Mouse (Mus musculus) ovary, adult 18-20 months (tissue): ENCODE measurements around the gene Stra6.

ENCODE experiments used
- DNase-seq: peaks from one replicate; pipeline ENCODE4 v3.0.0; 2022; ENCODE audit warnings: low spot score, mixed read lengths

The Stra6 gene

DNA sequence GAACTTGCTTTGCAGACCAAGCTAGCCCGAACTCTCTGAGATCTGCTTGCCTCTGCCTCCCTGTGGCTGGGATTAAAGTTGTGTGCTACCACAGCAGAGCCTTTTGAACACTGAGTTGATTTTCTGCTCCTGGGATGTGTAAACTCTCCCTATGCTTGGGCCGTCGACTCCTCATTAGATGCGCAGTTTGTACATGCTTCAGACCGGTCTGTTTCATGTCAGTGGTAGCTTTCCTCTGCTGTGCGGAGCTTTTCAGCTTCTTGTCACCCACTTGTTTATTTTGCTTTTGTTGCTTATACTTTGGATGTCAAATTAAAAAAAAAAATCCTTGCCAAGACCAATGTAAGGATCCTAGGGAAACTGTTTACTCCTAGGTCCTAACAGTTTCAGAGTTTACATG is 32.4 kb downstream of the Stra6 start:
- DNase-seq = no peak

DNA sequence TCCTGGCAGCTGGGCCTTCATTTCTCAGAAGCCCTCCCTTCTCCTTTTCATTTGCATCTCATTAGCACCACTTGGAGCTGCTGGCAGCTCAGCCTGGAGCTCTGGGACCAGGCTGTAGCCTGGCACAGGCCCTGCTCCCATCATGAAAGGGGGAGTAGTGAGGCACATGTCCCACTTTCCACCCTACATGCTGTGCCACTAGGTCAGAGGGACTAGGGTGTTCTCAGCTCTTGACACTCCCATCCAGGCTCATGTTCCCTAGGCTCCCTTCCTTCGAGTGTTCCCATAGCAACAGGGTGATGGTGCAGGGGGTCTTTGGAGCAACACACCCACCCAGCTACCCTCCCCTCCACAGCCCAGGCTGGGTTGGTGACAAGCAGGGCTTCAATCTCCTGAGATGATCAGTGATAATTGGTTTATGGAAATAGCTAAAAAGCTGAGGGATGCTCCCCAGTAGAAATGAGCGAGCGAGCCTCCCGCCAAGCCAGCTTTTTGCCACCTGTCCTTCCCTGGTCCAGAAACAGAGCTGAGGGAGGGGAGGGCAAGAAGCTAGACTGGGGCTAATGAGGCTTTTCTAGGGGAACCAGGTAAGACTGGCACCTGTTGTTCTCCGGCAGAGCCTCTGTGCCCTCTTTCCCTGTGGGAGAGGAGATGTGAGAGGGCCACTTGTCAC is 33.2 kb downstream of the Stra6 start:
- DNase-seq = no peak

DNA sequence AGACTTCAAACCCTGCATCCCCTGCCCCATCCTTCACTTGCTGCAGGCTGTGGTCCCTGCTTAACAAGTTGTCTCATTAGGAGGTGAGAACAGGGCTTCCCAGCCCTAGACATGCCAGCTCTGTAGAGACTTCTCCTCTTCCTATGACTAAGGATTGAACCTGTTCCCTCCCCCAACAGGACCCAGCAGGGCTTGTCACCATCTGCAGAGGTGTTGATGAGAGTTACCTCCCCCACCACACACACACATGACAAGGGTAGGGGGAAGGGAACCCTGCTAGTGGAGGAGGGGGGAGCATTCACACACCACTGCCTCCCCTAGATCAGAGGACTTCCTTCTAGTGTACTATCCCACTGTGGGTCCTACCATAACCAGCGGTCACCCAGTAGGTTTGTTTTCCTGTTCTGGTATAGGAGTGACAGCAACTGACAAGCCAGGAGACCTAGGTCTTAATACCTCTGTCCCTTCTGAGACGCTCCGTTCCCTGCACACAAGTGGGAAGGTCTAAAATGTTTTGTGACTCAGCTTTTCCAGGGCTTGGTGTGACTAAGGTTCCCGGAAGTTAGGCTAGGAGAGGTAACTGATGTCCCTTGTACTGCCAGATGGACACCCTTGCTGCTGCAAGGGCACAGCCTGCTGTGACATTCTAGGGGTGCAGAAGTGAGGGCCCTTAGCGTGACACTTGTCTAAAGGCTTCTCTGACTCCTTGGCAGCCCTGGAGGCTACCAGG is 36.4 kb downstream of the Stra6 start:
- DNase-seq = no peak

DNA sequence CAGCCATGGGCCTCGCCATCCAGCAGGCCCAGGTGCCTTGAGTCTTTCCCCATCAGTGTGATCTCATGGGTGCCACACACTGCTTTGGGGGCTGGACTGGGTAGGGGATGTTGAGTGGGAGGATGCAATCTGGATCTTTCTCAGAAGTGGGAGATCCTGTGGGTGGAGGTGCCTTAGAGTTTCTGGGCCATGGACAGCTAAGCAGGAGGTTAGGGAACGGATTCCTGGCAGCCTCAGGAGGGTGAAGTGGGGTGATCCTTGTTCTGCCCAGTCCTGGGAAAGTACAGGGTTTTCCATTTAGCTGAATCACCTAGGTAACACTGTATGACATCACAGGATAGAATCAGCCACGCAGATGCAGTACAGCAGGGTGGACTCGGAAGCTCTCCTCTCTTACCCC is 38.4 kb downstream of the Stra6 start:
- no peak for DNase-seq

DNA sequence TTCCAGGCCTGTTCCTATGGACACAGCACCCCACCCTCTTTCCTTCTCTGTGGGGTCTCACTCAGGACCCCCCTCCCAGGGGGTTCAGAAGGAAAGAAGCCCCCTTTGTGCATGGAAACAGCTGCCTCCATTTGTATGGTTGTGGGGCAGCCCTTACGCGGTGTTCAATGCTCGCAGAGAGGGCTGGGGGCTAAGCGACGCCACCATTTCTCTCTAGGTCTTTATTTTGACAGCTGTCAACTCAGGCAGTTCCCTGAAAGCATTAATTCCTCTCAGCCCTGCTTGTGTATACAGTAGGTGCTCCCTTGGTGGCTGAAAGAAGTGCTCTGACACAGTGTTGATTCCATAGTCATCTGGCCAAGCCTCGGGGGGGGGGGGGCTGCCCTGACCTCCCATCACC is 40.1 kb downstream of the Stra6 start:
- no peak for DNase-seq

DNA sequence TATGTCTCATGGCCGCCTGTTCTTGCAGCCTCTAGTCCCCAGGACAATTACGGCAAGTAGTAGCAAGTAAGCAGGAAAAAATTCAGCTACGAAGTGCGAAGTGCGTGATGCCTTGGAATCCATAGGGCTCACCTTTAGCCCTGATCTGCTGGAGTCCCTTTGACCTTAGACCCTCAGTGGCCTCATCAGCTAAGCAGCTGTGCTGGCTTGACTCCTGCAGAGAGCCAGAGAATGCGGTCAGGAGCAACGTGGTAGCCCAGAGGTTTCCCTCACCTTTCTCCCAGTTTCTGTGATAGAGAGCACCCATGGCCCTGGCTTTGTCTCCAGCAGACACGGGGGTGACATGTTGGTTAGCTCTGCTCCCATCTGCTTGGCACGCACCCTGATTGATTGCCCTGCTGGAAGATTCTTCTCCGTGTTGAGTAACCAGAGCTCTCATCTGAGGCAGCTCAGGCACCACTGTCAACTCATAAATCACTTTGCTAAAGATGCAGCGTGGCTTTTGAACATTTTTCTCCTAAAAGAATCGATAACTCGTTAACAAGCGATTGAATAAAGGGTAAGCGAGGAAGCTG is 42.1 kb downstream of the Stra6 start:
- no peak for DNase-seq

DNA sequence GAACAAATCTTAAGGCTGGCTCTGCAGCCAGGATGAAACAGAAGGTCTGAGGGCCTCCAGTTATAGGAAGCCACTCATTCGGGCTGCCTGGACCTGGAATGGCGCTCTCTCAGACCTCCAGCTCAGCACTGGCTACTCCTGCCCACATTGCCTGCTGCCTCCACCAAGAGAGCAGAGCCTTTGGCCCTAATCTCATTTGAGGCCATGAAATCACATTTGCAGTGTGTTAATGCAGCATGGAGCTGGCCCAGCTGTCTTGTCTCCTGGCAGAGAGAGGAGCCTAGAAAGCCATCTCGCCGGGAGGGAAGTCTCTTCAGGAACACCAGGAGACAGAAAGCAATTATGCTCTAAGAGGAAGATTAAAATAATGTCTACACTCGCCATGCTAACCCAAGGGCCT is 43.9 kb downstream of the Stra6 start:
- no peak for DNase-seq

DNA sequence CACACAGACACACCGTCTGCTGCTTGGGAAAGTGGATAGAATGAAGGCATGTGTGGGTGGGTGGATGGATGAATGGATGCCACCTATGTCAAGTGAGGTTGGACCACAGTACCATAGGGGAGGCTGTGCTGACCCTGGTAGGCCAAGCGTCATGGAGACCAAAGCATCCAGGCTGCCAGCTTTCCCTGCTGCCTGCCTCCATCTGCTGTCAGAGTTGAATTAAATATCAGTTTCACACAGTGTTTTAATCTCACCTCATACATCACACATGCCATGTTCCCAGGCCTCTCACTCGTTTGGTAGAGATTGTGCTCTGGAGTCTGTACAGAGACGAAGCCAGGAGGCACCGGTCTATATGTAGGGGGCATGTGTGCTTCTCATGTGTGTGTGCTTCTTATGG is 47.2 kb downstream of the Stra6 start:
- DNase-seq = no peak

DNA sequence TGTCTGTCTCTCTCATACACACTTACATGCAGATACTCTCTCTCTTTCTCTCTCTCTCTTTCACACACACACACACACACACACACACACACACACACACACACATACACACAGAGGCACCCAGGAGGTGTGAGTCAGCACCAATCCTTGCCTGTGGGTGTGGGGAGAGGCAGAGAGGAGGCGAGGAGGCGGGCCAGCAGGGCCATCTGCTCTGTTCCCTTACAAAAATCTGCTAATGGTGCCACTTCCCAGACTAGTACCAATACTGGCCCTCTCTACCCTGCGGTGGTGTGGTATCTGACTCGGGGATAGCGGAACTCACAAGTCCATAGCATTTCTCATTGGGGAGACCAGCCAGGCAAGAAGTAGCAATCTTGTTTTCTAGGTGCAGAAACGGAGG is 47.8 kb downstream of the Stra6 start:
- no peak for DNase-seq

DNA sequence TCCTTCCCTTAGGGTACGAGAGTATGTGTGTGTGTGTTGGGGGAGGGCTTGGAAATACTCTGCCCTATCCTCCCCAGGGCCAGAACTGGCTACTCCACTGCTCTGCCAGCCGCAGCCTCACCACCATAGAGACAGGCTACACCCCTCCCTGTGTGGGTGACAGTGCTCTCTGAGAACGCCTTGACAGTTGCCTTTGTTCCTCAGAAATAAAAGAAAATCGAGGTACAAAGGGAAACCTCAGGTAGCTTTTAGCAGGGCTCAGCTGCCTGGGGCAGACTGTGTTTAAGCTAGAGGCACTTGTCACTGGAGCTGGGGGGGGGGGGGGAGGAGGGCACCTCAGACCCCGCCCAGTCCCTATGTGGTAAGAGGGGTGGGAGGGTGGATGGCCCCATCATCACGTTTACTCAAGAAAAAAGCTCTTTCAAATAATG is 48.7 kb downstream of the Stra6 start:
- DNase-seq = no peak

DNA sequence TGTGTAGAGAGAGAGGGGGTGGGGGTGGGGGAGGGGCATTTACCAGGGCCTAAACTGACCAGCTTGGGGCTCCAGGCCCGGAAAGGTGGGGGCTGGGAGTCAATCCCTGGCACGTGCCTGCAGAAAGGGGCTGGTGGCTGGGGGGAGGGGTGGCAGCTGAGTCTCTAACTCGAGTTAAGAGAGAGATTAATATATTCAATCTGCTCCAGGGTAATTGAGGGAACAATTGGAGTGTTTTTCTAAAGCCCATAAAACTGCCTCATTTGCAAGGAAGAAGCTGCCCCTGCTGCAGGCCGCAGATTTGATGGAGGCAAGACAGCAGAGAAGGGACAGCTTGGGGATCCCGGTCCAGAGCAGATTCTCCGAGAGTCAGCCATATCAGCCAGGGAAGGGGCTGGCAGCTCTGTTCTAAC is 49.3 kb downstream of the Stra6 start:
- DNase-seq = no peak

DNA sequence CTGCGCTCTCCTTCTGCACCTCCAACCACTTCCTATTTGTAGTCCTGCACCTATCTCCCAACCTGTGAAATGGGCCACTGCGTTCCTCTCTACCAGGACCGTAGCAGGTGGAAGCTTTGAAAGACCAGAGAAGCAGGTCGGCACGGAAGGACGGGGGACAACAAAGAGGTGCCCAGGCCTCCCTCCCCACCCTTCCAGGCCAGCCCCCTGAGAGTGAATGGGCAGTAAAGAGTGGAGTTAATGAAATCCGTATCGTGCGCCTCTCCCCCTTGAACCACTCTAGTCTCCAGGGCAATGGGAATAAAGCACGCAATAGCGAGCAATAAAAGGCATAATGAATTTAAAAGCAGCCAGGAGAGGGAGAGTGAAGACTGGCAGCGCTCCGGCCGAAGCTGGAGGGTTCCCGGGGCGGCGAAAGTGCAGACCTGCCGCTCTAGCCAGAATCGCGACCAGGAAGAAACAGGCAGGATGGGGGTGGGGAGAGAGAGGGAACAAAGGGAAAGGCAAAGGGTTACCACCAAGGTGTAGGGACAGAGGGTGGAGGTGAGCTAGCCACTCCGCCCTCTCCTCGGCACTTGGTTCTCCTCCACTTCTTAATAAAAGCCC is 49.8 kb downstream of the Stra6 start:
- DNase-seq = no peak

DNA sequence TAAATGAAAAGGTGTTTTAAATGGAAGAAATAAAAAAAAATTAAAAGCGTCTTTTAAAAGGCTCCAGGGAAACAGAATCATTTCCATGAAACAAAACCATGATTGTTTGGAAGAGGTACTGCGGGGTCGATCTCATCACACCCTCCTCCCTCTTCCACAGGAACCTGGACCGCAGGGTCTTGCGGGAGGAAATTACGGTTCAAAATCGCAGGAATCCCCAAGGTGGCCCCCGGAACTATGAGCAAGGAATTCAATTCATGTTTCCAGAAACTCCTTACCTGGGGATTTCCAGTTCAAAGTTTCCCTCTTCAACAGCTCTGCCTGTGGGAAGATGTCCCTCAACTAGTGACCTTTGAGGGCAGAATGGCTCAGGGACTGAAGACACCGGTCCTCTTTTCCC is 50.4 kb downstream of the Stra6 start:
- no peak for DNase-seq

DNA sequence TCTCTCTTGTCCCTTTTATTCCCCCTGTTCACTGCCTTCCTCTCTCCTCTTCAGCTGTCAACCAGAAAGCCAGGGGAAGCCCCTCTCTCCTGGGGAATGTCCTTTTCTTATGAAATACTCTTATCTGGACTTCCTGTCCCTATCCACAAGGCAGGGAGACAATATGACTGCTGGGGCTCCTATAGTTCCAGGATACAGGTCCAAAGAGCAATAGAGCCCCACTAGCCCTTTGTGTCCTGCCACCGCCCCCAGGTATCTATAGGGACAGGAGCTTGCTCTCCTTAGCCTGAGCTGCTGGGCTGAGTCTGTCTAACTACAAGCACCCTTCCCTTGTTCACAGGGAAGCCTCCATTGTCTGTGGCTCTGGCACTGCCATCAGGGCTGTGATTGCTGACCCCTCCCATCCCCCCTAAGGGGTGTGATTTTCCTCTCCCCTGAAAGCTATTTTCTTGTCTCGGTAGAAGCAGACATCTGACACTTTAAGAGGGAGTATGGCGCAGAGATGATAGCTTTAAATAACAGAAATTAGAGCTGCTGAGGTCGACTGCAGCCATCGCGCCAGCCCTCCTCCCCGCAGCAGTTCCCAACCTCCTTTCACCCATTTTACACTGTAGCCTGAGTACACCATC is 51.8 kb downstream of the Stra6 start:
- no peak for DNase-seq

DNA sequence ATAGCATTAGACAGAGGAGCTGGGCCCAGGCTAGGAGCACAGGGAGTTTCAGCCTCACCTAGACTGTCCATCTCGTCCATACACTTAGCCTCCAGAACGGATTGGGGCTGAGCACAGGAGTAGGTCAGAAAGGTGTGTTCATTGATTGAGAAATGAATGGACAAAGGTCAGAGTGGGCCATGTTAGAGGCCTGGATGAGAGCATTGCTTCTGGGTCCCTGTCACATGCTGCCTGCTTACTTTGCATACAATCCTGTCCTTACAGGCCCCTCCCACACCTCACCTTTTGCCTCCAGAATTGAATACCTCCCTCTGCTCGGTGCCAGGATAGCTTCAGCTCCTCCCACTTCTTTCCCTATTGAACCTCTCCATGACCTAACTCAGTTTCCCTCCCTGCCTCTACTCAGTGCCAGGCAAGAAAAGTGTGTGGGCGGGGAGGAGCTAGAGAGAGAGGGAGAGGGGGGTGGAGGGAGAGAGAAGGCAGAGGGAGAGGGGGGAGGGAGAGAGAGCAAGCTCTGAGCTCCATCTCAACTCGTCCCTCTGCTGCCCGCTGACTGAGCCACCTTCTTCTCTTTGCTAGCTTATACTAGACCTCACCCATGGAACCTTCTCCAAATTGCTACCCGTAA is 52.5 kb downstream of the Stra6 start:
- no peak for DNase-seq

DNA sequence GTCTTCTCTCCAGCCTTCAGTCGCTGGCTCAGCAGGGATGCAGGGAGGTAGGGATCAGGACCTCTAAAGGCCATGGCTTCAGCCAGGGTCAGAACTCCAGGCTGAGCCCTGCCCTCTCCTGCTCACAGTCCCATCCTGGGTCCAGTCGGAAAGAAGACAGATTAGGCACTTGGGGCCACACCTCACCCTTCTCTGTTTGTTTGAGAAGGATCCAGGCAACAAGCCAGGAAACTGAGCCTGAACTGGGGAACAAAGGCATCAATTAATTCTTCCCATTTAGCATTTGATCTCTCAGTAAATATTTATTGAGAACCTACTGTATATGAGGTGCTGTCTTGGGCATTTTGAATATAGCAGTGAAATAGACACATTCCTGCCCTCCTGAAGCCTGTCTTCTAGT is 55.1 kb downstream of the Stra6 start, which contains the start of gene Ccdc33:
TSS of gene Ccdc33 (minus strand) at position 153 of the 400 bp plus-strand sequence.
- DNase-seq = no peak

DNA sequence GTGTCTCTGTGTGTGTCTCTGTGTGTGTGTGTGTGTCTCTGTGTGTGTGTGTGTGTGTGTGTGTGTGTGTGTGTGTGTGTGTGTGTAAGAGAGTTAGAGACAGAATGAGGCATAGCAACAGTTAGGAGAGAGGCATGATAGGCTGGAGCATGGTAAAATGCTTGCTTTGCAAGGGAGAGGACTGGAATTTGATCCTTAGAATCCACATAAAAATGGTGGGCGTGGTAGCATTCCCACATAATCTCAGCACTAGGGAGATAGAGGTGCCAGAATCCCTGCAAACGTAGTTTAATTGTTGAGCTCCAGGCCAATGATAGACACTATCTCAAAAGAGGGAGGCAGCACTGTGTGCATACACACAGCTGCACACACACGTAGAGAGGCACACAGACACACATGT is 61.5 kb downstream of the Stra6 start:
- DNase-seq = no peak

DNA sequence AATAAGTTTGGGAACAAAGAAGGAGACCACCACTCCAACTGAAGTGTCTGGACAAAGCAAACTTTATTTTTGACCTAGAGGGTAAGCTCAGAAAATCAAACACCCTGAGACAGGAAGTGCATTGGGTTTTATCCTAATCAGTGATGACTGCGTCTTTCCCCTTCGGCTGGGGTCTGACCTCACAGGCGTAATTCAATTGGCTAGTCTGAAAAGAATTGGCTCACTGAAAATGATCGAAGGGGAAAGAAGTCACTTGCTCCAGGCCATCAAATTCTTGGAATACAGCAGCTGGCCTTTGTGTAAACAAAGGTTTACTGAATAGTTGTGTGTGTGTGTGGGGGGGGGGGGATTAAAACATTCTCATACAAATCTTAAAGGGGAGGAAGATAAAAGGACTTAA is 62.2 kb downstream of the Stra6 start:
- DNase-seq = no peak

DNA sequence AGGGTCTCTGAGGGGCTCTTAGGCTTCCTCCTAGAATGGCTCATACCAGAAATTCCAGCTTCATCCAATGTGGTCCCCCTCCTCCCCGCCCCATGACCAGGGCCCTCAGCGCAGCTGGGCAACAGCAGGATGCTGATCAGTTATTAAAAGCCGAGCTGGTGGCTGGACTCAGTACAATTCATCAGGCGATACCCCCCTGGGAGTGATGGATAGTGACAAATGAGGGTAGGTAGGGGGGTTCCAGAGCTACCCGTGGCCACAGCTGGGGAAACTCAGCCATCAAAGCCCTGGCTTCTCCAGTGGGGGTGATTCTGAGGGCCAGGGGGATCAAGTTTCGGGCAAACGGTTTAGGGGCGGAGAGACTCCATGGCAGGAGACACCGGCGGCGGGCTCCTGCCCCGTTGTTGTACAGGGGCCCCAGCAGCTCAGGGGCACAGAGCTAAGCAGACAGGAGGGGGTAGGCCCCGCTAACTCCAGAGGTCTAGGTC is 65.4 kb downstream of the Stra6 start:
- no peak for DNase-seq

DNA sequence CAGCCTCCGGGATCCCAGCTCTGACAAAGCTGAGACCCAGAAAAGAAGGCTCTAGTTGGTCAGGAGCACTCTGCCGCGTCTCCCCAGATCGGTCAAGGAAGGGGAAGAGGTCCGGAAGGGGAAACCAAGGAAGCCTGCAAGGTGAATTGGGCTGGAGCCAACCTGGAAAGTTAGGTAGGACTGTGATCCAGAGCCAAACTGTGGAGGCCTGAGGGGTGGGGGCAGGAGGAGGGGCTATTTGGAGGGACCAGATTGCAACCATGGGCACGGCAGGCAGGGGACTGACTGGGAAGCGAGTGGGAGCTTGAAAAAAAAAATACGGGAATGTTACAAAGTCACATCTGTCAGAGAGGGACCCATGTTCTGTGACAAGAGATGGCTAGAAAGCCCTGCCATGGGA is 65.9 kb downstream of the Stra6 start:
- no peak for DNase-seq

DNA sequence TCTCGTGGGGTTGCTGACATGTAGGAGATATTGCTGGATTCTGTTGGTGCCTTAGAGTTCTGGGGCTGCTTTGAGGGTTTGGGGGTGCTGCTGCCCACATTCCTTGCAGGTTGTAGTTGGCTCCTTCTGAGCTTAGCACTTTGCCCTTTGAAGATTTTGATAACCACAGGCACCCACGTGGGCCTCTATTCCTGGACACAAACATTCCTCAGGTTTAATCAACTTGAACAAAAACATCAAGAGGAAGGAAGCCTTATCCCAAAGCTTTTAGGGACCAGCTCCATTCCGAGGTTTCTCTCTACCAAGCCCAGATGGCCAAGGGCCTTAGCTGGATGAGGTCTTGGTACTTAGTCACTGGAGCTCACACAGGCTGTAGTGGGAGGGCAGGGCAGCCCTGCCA is 67.3 kb downstream of the Stra6 start:
- DNase-seq = no peak

DNA sequence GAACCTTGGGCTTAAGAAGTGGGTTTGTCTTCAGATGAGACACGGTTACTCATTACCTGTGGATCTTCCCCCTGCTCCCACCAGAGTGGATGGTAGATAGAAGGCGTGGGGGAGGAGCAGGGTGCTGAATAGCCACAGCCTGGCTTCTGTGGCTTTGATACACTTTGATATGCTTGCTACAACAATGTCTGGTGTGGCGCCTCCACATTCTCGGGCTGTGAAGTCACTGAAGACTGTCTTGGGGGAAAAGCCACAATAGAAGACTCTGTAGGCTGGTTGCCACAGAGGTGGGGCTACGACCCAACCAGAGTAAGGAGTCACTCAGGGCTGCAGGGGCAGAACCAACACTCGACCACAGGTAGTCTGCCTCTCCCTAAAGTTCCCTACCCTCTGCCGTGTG is 68.1 kb downstream of the Stra6 start:
- DNase-seq = no peak
